Mouse (Mus musculus): ENCODE measurements at regions not wholly inside any gene's neighbourhood (a gene's known extent, or its start where the extent isn't known, plus 50 kb on each side); places are given as distances from the start of the nearest gene placed in this dataset.
"Not testable (repeated sequence)": the region's sequence is repeated elsewhere in the genome, so short reads cannot be mapped to it uniquely, and the experiment has no call there.

- DNase-seq (ENCODE audit: low spot score in 2 of 2): no peak
Observed at GRCm38 (mm10) chr4:4556126-4556525, 237.0 kb downstream of the Impad1 start.

GRCm38 (mm10) chr4:4550301-4550700 is 242.9 kb downstream of the Impad1 start:
- no peak for DNase-seq (ENCODE audit: low spot score in 2 of 2)

DNA sequence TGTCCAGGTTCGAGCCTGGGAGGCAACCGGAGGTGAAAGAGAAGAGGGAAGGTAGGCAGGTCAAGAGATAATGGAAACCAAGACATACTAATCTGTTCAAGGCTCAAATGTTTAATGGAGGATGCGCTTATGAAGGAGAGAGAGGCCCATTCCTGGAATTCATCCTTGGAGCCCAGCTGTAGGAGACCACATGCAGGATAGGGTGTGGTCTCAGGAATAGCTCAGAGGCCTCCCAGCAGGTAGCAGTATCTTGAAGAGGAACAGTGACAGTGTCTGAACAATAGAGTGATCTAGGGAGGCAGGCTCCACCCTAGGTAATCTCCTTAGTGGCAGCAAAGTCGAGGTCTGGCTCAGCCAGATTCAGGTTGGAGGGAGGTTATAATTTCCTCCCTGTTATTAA is 243.3 kb downstream of the Impad1 start:
- DNase-seq (ENCODE audit: low spot score in 2 of 2): no peak

GRCm38 (mm10) chr4:4537172-4537753 is 255.9 kb downstream of the Impad1 start:
- DNase-seq (ENCODE audit: low spot score in 2 of 2): no peak

DNA sequence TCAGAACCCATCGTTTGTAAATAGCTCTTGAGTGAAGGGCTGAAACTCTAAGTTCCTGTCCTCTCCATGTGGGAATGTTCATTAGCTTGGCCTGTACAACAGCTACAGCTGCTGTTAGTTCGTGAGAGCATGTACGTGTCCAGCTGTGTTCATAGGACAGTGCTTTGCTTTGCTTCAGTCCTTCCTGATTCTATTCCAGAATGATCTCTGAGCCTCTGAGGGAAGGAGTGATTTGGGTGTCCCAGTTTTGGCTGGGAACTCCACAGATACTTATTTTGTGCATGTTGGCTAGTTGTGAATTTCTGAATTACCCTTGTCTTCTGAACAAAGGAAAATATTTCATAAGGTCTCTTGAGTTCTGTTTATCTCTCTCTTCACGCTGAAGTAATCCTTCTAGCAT is 261.0 kb downstream of the Impad1 start:
- no peak for DNase-seq (ENCODE audit: low spot score in 2 of 2)

GRCm38 (mm10) chr4:4528311-4528710 is 264.8 kb downstream of the Impad1 start:
- DNase-seq (ENCODE audit: low spot score in 2 of 2): no peak

GRCm38 (mm10) chr4:4521757-4522156 is 271.4 kb downstream of the Impad1 start:
- DNase-seq (ENCODE audit: low spot score in 2 of 2): no peak

DNA sequence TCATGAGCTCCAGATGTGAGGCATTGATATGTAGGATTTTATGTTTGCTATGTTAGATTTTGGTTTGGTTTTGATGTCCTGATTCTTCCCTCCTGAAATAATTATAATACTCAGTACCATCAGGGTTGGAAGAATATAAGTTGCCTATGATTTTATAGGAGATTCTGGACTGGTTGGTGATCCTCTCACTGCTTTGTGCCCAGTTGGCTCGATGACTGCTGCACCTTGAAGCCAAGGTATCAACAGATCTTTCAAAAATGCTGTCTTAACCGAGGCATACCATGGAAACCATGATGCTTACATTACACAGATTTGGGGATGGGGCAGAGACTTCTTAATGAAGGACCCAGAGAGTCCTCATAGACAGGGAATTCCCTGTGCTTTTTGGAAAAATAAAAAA is 274.4 kb downstream of the Impad1 start:
- no peak for DNase-seq (ENCODE audit: low spot score in 2 of 2)

DNA sequence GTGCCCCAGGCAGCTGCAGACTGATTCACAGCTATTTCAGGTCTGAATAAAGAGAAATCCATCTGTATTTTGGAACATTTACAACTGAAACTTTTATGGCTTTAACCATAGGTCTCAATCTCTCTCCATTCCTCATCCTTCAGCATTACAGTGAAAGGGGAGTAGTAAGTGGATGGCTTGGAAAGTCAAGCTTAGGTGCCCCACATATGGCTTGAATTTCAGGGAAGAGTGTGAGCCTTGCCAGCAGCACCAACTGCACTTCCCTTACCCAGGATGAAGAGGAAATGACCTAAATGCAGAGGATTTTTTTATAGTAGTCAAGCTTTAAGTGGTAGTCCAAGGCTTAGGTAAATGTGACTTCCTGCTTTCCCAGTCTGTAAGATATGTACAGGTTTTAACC is 279.8 kb downstream of the Impad1 start:
- no peak for DNase-seq (ENCODE audit: low spot score in 2 of 2)

- DNase-seq (ENCODE audit: low spot score in 2 of 2): no peak
Observed at GRCm38 (mm10) chr4:4510180-4510920, 282.8 kb downstream of the Impad1 start.

DNA sequence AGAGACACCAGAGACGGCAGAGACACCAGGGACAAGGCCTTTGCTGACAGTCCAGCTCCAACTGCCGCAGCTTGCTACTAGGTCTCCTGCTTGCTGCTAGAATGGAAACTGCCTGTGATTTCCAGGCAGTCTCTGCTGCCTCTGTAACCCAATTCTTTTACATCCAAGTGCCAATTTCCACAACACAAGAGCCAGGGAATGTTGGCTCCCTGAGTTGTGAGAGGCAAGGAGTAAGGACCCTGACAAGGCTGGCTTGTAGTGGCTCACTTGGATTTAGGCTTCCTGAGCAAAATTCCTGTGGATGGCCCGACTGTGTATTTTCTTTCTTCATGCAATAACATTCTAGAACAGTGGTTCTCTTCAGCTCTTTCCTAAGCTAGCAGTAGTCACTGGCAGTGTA is 283.9 kb downstream of the Impad1 start:
- peak in 1 of 2 experiments; percentile 5 for DNase-seq (ENCODE audit: low spot score in 2 of 2)

DNA sequence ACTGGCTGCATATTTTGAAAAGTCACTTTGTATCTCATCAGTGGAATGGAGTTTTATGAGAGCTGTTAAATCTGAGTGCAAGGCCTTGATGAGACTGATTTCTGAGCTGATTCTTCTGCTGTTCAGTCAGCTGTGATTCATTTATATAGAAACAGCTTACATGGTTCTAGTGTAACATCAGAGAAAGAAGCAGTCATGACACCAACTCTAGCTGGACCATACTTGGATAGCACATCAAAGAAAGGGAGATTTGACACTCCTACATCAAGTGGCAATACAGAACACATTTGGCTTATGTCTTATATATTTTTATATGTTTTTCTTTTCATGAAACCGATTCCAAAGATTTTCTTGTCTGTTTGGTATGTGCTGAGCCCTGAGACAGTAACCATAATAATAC is 296.0 kb downstream of the Impad1 start:
- no peak for DNase-seq (ENCODE audit: low spot score in 2 of 2)

GRCm38 (mm10) chr4:4496181-4496580 is 297.0 kb downstream of the Impad1 start:
- DNase-seq (ENCODE audit: low spot score in 2 of 2): no peak

- DNase-seq (ENCODE audit: low spot score in 2 of 2): no peak
Observed at GRCm38 (mm10) chr4:4465169-4465714, 327.9 kb downstream of the Impad1 start.

- no peak for DNase-seq (ENCODE audit: low spot score in 2 of 2)
Observed at GRCm38 (mm10) chr4:4464130-4464700, 328.9 kb downstream of the Impad1 start.

- no peak for DNase-seq (ENCODE audit: low spot score in 2 of 2)
Observed at GRCm38 (mm10) chr4:4459258-4459657, 333.9 kb downstream of the Impad1 start.

DNA sequence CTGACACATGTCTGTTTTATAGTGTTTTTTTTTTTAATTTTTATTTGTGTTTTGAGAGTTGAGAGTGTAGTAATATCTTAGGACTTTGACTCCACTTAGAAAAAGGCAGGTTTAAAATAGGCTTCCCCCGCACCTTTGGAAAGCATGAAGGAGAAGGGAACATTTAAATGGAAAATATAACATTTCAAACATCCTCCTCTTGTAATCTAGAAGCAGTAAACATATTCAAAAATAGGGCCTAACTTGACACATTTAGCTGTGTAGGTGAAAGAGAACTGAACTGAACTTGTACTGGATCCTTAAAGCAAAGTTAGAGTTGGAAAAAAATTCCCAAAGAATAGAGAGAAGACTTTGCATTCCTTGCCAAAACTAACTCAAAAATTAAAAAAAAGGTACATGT is 343.1 kb downstream of the Impad1 start:
- DNase-seq (ENCODE audit: low spot score in 2 of 2): no peak

DNA sequence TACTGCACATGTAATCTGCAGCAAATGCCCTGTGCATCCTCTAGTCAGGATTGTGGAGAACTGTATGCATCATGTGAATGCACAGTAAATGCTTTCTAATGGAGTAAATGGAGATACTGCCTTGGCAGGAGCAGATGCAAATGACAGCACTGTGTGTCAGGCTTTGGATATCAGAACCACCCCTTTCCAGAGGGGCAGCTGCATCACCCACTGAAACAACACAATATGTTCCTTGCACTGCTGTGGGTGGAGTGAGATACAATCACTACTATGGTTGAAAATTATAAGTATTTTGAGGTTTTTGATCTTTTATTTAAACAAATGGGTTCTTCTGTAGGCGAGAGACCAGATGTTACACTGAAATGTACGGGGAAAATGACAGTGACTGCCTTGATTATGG is 350.5 kb downstream of the Impad1 start:
- no peak for DNase-seq (ENCODE audit: low spot score in 2 of 2)

DNA sequence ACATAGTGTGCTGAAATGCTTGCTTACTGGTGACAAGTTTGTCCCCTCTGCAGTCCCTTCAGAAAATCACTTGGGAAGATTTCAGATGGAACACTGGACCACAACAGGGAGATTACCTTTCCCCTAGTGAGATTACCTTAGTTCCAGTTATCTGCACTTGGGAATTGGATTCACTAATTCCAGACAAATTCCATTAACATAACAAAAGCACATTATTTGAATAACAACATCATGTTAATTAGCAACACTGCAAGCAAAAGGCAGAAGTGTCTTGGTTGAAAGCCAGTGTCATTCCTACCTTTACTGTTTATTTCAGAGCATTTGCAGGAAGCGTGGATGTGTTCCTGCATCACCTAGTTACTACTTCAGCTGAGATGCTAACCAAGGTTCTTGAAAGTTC is 355.6 kb downstream of the Impad1 start:
- no peak for DNase-seq (ENCODE audit: low spot score in 2 of 2)

- DNase-seq (ENCODE audit: low spot score in 2 of 2): not testable (repeated sequence)
Observed at GRCm38 (mm10) chr4:4424526-4424925, 347.2 kb upstream of the Sdr16c6 start.

DNA sequence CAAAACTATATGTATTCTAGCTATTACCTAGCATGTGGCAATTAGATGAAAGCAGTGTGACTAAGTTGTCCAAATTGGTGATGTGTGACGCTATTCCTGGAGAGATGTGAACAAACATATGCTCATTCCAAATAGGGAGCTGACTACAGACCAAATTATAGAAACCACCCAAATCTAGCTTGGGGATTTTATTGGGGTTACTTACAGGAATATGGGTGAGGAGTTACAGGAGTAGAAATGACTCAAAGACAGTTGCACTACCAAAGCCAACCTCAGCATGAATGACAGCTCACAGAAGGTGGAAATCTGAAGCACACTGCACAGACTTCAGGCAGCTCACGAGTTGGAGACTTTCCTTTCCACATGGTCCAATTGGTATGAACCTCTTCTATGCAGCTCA is 326.5 kb upstream of the Sdr16c6 start:
- DNase-seq (ENCODE audit: low spot score in 2 of 2): no peak

DNA sequence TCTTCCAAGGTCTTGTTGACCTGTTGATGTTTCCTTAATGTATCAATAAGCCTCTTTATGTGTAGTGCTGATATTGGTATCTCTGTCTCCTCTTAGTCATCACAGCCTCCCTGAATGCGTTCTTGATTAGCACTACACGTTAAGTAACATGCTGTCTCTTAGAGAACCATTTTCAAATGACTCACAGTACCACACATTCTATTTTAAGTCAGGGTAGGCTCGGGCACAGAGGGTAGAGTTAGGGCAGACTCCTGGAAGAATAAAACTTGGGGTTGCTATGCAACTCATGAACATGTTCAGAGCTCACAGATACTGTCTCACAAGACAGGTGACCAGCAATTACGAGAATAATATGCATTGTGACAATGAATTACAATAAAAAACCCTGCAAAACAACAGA is 320.1 kb upstream of the Sdr16c6 start:
- no peak for DNase-seq (ENCODE audit: low spot score in 2 of 2)

- DNase-seq (ENCODE audit: low spot score in 2 of 2): no peak
Observed at GRCm38 (mm10) chr4:4380024-4380590, 302.8 kb upstream of the Sdr16c6 start.
